Mouse (Mus musculus): Measurements from ENCODE around the gene Lrfn1.
"Not testable (repeated sequence)": the region's sequence is repeated elsewhere in the genome, so short reads cannot be mapped to it uniquely, and the experiment has no call there.

Lrfn1 gene

GRCm38 (mm10) chr7:28447101-28447830 is 4.5 kb upstream of the Lrfn1 start:
- DNase-seq = no peak

- no peak for DNase-seq
Observed at GRCm38 (mm10) chr7:28447865-28448820, 3.6 kb upstream of the Lrfn1 start.

DNA sequence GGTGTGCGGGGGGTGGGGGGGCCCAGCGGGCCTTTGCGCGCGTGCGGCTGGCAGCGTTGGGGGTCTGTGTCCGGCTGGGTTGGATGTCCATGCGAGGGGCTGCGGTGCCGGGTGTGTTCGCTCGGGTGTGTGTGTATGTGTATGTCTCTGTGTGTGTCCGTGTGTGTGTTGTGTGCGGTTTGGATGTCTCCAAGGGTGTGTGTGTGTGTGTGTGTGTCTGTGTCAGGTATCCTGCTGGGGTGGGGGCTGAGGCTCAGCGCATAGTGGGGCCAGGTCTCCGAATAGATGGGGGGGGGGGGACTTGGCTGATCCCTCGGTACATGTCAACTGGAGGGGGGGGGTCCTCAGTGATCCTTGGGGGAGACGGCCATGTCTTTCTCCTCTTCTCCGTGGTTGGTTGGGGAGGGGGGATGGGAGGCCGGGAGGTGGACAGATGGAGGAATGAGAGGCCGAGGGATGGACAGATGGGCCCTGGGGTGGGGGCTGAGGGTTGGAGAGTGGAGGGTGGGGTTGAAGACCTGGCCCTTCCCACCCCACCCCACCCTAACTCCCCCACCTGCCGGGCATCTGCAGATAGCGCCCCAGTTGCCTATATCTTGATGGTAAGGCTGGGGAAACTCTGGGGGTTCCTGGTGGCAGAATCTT is 703 bp downstream of the Lrfn1 start:
- no peak for DNase-seq

DNA sequence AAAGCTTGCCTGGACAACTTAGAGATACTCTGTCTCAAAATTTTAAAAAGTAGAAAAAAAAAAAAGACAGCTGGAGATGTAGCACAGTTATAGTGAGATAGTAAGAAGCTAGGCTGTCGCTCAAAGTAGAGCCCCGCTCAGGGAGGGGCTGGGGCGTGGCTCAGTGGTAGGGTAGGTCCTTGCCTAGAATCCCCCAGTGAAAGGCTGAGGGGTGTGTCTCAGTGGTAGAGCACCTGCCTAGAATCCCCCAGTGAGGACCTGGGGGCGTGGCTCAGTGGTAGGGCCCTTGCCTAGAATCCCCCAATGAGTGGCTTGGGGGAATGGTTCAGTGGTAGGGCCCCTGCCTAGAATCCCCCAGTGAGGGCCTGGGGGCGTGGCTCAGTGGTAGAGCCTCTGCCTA is 8.6 kb downstream of the Lrfn1 start:
- no peak for DNase-seq

DNA sequence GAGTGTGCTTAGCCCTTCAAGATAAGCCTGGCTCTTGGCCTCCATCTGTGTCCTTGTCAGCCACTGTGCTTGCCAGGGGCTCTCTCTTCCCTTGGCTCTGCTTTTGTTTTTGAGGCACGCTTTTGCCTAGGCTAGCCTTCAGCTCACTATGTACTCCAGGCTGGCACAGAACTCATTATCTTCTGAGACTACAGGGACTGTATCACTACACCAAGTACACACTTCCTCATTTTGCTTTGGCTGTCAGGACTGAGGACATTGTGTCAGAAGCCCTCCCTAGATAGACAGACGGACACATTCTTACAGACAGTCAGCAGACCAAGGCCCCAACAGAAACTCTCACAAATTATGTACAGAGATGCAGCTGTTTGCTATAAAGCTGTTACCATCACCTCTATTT is 11.0 kb downstream of the Lrfn1 start:
- DNase-seq = no peak

- DNase-seq = peak; percentile 85
Observed at GRCm38 (mm10) chr7:28464416-28465212, 12.8 kb downstream of the Lrfn1 start.

DNA sequence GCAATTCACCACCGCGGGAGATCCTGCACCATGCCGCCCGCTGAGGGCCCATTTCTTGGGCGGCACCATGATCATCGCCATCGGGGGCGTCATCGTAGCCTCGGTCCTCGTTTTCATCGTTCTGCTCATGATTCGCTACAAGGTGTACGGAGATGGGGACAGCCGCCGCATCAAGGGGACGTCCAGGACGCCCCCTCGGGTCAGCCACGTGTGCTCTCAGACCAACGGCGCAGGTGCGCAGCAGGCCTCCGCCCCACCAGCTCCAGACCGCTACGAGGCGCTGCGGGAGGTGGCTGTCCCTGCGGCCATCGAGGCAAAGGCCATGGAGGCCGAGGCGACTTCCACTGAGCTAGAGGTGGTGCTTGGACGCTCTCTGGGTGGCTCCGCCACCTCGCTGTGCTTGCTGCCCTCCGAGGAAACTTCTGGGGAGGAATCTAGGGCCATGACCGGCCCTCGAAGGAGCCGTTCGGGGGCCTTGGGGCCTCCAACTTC is 15.0 kb downstream of the Lrfn1 start:
- no peak for DNase-seq

DNA sequence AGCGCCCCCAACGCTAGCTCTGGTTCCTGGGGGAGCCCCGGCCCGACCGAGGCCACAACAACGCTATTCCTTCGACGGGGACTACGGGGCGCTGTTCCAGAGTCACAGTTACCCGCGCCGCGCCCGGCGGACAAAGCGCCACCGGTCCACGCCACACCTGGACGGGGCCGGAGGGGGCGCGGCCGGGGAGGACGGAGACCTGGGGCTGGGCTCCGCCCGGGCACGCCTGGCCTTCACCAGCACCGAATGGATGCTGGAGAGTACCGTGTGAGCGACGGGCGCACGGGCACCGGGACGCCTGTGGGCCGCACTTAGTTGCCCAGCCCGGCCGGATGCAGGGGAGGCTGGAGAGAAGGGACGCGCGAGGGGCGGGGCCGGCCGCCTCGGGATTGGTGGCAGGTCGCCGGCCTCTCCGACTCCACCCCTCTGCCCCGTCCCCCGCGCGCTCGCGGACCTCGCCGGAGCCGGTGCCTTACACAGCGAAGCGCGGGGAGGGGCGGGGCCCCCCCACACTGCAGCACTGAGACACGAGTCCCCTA is 15.5 kb downstream of the Lrfn1 start:
- no peak for DNase-seq

GRCm38 (mm10) chr7:28476191-28476590 is 24.4 kb downstream of the Lrfn1 start:
- no peak for DNase-seq

DNA sequence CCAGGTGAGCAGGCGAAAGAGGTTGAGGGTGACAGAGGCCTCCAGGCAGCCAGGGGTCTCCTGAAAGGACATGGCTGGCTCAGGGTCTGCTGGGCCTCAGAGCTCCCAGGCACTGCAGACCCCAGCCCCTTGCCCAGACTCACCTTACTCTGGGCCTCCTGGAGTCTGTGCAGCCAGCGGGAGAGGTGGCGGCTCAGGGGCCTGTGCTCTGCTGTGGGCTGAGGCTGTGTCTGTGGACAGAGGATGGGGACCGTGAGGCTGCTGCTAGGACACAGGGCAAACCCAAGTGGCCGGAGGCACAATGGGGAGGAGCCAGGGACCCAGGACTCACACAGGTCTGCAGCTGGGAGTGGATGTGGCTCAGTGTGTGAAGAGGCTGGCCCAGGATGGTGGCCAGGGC is 25.6 kb downstream of the Lrfn1 start:
- no peak for DNase-seq

DNA sequence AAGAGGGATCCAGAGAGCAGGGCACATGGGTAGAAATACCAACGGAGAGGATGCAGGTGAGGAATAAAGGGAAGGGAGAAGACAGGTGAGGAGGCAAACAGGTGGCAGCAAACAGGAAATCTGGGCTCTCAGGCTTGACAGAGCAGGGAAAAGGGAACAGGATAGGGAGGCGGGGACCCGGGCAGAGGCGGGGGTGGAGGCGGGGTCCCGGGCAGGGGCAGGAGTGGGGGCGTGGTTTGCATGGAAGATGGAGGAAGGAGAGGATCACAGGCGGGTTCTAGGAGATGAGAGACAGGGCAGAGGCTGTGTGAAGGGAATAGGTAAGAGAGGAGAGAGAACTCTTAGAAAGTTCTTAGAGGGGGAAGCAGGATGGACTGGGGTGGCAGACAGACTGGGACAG is 27.1 kb downstream of the Lrfn1 start:
- DNase-seq = no peak

DNA sequence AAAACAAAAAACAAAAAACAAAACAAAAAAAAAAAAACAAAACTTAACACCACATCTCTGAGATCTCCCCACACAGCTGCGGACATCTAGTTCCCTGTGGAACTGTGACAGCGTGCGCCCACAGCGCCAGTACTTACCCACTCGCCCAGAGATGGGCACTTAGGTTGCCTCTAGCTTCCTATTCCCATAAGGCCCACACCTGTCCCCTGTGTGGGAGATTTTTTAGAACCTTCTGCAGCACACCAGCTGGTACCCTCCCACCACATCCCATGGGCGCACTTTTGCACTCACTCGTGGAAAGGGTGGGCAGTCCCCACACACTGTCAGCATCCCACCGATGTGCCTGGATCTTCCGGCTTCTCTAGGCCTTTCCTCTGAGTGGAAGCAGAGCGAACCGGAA is 31.1 kb downstream of the Lrfn1 start:
- DNase-seq = no peak

GRCm38 (mm10) chr7:28484192-28484591 is 32.4 kb downstream of the Lrfn1 start:
- no peak for DNase-seq

GRCm38 (mm10) chr7:28488030-28488491 is 36.3 kb downstream of the Lrfn1 start:
- no peak for DNase-seq

GRCm38 (mm10) chr7:28490410-28490809 is 38.6 kb downstream of the Lrfn1 start:
- DNase-seq = peak; percentile 78

DNA sequence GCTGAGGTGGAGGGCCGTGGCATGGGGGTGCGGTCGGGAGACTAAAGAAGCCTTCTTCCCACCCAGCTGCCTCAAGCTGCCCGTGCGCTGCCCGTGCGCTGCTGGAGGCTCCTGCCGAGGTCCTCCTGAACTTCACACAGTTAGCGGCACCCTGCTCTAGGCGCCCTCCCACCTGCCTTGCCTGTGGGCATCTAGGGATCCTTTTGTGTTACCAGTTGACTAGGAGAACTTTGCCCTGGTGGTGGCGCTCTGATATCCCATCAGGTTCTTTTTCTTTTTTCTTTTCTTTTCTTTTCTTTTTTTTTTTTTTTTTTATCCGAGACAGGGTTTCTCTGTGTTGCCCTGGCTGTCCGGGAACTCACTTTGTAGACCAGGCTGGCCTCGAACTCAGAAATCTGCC is 39.1 kb downstream of the Lrfn1 start:
- DNase-seq = no peak

DNA sequence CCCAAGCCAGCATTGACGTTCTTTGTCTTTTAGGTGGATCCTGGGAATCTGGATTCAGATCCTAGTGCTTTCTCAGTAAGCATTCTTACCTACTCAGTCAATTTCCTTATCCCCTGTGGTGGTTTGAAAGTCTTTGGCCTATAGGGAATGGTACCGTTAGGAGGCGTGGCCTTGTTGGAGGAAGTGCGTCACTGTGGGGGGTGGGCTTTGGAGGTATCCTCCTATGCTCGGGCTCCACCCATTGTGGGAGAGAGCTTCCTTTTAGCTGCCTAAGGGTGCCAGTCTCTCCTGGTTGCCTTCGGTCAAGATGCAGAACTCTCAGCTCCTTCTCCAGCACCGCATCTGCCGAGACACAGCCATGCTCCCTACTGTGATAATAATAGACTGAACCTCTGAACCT is 40.5 kb downstream of the Lrfn1 start:
- no peak for DNase-seq

- no peak for DNase-seq
Observed at GRCm38 (mm10) chr7:28495426-28495825, 43.6 kb downstream of the Lrfn1 start.

DNA sequence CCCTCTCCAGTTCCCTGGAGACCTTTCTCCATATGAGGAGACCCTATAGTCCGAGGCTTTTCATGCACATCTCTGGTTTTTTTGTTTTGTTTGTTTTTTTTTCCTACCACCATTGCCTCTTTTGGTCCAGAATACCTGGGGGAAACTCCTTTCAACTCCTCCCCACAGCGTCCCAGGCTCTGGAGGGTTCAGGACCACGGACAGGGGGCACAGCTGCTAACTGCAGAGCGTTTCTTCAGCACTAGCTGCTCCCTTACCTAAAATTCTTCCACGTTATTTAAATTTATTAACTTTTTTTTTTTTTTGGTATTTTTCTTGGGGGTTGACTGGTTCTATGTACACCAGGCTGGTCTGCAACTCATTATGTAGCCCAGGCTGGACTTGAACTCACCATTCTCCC is 53.8 kb downstream of the Lrfn1 start:
- DNase-seq = no peak

DNA sequence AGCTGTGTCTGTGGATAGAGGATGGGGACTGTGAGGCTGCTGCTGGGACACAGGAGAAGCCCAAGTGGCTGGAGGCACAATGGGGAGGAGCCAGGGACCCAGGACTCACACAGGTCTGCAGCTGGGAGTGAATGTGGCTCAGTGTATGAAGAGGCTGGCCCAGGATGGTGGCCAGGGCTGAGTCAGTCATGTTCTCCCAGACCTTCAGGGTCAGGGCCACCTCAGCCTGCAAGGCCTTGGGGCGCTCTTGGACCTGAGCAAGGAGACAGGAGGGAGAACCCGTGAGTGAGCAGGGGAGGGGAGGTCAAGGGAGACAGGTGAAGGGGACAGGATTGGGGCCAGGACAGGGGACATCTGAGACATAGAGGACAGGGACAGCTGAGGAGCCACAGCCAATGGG is 57.3 kb downstream of the Lrfn1 start:
- DNase-seq = not testable (repeated sequence)

- not testable (repeated sequence) for DNase-seq
Observed at GRCm38 (mm10) chr7:28510405-28510974, 58.7 kb downstream of the Lrfn1 start, which contains the start of gene Ifnl2. Ifnl2 (minus strand) TSS chr7:28510455.

DNA sequence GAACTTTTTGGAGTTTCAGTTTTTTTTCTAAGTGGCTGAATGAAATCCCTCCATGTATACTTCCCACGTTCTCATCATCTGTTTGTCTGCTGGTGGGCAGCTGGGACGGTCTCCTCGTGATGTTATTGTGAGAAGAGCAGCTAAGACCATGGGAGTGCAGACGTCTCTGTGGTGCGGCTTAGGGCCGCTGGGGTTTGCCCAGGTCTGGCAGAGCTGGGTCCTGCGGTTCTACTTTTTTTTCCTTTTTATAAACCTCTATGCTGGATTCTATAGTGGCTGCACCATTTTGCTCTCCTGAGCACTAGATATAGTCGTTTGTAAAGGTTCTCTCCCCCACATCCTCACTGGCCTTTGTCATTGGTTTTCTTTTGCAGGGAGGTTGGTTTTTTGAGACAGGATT is 59.7 kb downstream of the Lrfn1 start:
- no peak for DNase-seq

All from cerebellum, adult 8-10 months (tissue).